Mouse (Mus musculus) spleen, adult 2 months (tissue): Measurements from ENCODE around the gene Ajuba. TPM values are rescaled to one million over a fixed set of nuclear protein-coding genes. Genes with fewer than 3 reads are reported as not detected.

ENCODE experiments used
- DNase-seq, 2 experiments: peaks; one replicate each; pipeline versions ENCODE4 v3.0.0 to v3.0.0-alpha.2; 2012 to 2021; ENCODE audit warnings: low spot score in 2 of 2, low read depth in 1 of 2
- H3K27ac ChIP-seq: fragments of 200-500 bp; 2 replicates; pipeline ENCODE4 v1.5.1; 2012; ENCODE audit warnings: low read length, inconsistent platforms; ENCODE audit not compliant: insufficient read depth
- H3K27me3 ChIP-seq: fragments of 200-500 bp; 2 replicates; pipeline ENCODE4 v1.6.1; 2012; ENCODE audit warnings: mild to moderate bottlenecking, moderate library complexity, low read length, inconsistent platforms; ENCODE audit not compliant: control insufficient read depth, insufficient read depth
- H3K36me3 ChIP-seq: fragments of 200-500 bp; 2 replicates; pipeline ENCODE4 v1.6.1; 2012; ENCODE audit warnings: mild to moderate bottlenecking, low read length, inconsistent platforms; ENCODE audit not compliant: control insufficient read depth, insufficient read depth
- H3K4me1 ChIP-seq: fragments of 200-500 bp; 2 replicates; pipeline ENCODE4 v1.6.1; 2011; ENCODE audit warnings: inconsistent platforms; ENCODE audit not compliant: control insufficient read depth, insufficient read depth, insufficient read length
- H3K4me3 ChIP-seq: fragments of 200-500 bp; 2 replicates; pipeline ENCODE4 v1.5.1; 2011; ENCODE audit warnings: mild to moderate bottlenecking, inconsistent platforms; ENCODE audit not compliant: insufficient read depth, insufficient read length; ENCODE audit errors: extremely low read depth
- CTCF ChIP-seq: fragments of 200-500 bp; IDR thresholded peaks from 2 replicates; pipeline ENCODE4 v1.5.1; 2011; ENCODE audit warnings: mild to moderate bottlenecking, inconsistent platforms; ENCODE audit not compliant: insufficient read depth, insufficient read length, insufficient replicate concordance; ENCODE audit errors: extremely low read depth
- POLR2A ChIP-seq: fragments of 200-500 bp; IDR thresholded peaks from 2 replicates; pipeline ENCODE4 v1.6.1; 2011; ENCODE audit warnings: low read depth, low read length, inconsistent platforms
- WGBS: fragments of 180-500 bp; shearing (Covaris S2); methylation state at CpG from one replicate; pipeline ENCODE4 v1.1.7; 2018; 5-methylcytosine and 5-hydroxymethylcytosine counted together
- polyA plus RNA-seq: library from polyadenylated mRNA; depleted of rRNA; stranded (reverse); fragments of >200 nt; gene quantifications from 2 replicates; pipeline ENCODE4 v1.2.3, GENCODE M21; 2012

The Ajuba gene
- polyA plus RNA-seq, 1 experiment = 3.0 TPM

- Histone ChIP-seq H3K4me3 (peak overlapping the region; percentile 52; the same call in 1 of the 2 replicates), H3K36me3 (no peaks in the 10 kb centered on the region), H3K27ac (peak overlapping the region; percentile 85), H3K4me1 (peaks cover 8% of the 10 kb centered on the region; the same call in 1 of the 2 replicates), H3K27me3 (no peaks in the 10 kb centered on the region)
- DNase-seq = no peak
- 87% methylated on average over 8 of the region's 8 CpGs for WGBS
- TF ChIP-seq POLR2A (no peak), CTCF (no peak)
Measured at GRCm38 (mm10) chr14:54603686-54604085, 26.3 kb upstream of the Ajuba start.

- TF ChIP-seq POLR2A (peak; percentile 71; the same call in 1 of the 2 replicates), CTCF (no peak)
- H3K36me3 ChIP-seq = no peaks in the 10 kb centered on the region
- H3K27ac ChIP-seq = peak overlapping the region; percentile 96
- peaks cover 8% of the 10 kb centered on the region; the same call in 1 of the 2 replicates for H3K4me1 ChIP-seq
- H3K4me3 ChIP-seq = peak overlapping the region; percentile 87
- WGBS = under 1% methylated on average over 46 of the region's 46 CpGs
- peak; percentile 94 to 95 for DNase-seq
- no peaks in the 10 kb centered on the region for H3K27me3 ChIP-seq
Measured at GRCm38 (mm10) chr14:54603038-54603654, 25.8 kb upstream of the Ajuba start.

- Histone ChIP-seq H3K36me3 (no peaks in the 10 kb centered on the region), H3K4me1 (peaks cover 8% of the 10 kb centered on the region; the same call in 1 of the 2 replicates), H3K27me3 (no peaks in the 10 kb centered on the region), H3K27ac (peak overlapping the region; percentile 55; the same call in 1 of the 2 replicates), H3K4me3 (no peak overlapping the region; the same call in none of the 2 replicates)
- TF ChIP-seq POLR2A (no peak), CTCF (no peak)
- 37% methylated on average over 4 of the region's 4 CpGs for WGBS
- no peak for DNase-seq
Measured at GRCm38 (mm10) chr14:54602613-54603012, 25.3 kb upstream of the Ajuba start.

GRCm38 (mm10) chr14:54601601-54602000, 24.2 kb upstream of the Ajuba start:
- Histone ChIP-seq H3K36me3 (no peaks in the 10 kb centered on the region), H3K4me3 (no peak overlapping the region), H3K4me1 (peaks cover 8% of the 10 kb centered on the region; the same call in 1 of the 2 replicates), H3K27ac (no peak overlapping the region), H3K27me3 (no peaks in the 10 kb centered on the region)
- DNase-seq = no peak
- no peak for TF ChIP-seq POLR2A
- TF ChIP-seq CTCF = no peak
- WGBS = 37% methylated on average over 2 of the region's 2 CpGs

GRCm38 (mm10) chr14:54597084-54597483, 19.7 kb upstream of the Ajuba start:
- DNase-seq = no peak
- 84% methylated on average over 7 of the region's 7 CpGs for WGBS

GRCm38 (mm10) chr14:54594631-54595414, 17.5 kb upstream of the Ajuba start:
- no peak for DNase-seq
- H3K27ac ChIP-seq = no peak overlapping the region
- TF ChIP-seq CTCF = no peak
- TF ChIP-seq POLR2A = no peak
- WGBS = 94% methylated on average over 28 of the region's 28 CpGs
- H3K4me1 ChIP-seq = no peaks in the 10 kb centered on the region
- H3K4me3 ChIP-seq = no peak overlapping the region
- H3K36me3 ChIP-seq = peaks cover 1% of the 10 kb centered on the region; the same call in 1 of the 2 replicates
- H3K27me3 ChIP-seq = no peaks in the 10 kb centered on the region

More at GRCm38 (mm10) chr14:54597084-54597483, 19.7 kb upstream of the Ajuba start:
- peak; percentile 63; the same call in 1 of the 2 replicates for TF ChIP-seq CTCF
- TF ChIP-seq POLR2A = no peak
- Histone ChIP-seq H3K27ac (no peak overlapping the region), H3K4me3 (no peak overlapping the region), H3K27me3 (no peaks in the 10 kb centered on the region), H3K36me3 (peaks cover 1% of the 10 kb centered on the region; the same call in 1 of the 2 replicates), H3K4me1 (no peaks in the 10 kb centered on the region)
